Mouse (Mus musculus) heart, adult 2 months (tissue): ENCODE measurements around the gene Slc3a1.

Experiments
- CTCF ChIP-seq: fragments of 200-600 bp; IDR thresholded peaks from 2 replicates; pipeline ENCODE4 v1.8.1; 2022; ENCODE audit warnings: antibody characterized with exemption, mild to moderate bottlenecking, moderate library complexity
- EP300 ChIP-seq: fragments of 200-500 bp; IDR thresholded peaks from 2 replicates; pipeline ENCODE4 v1.6.1; 2011; ENCODE audit warnings: low read depth, low read length, control low read depth; ENCODE audit not compliant: insufficient read depth
- POLR2A ChIP-seq: fragments of 200-500 bp; IDR thresholded peaks from 2 replicates; pipeline ENCODE4 v1.6.1; 2011; ENCODE audit warnings: mild to moderate bottlenecking, low read depth, low read length, control low read depth; ENCODE audit not compliant: insufficient read depth

- TF ChIP-seq CTCF (no peak), EP300 (no peak), POLR2A (no peak)
These were observed 52.6 kb downstream of the Slc3a1 start for GRCm38 (mm10) chr17:85080781-85081180.
